Mouse (Mus musculus): ENCODE results near the gene Crmp1. TPM values are rescaled to one million over a fixed set of nuclear protein-coding genes. Genes with fewer than 3 reads are reported as not detected.

The Crmp1 gene
- polyA plus RNA-seq (2014; fragmentation: Illumina TruSeq; extraction: RNeasy Lipid Tissue Mini Kit (QIAGEN cat#74804); ENCODE audit: low read depth, low replicate concordance): not detected

GRCm38 (mm10) chr5:37241651-37242151 lies at the start of gene Crmp1:
Gene Crmp1 (plus strand): TSS chr5:37241940.

GRCm38 (mm10) chr5:37336485-37337105 lies 94.9 kb downstream of the Crmp1 start, which contains the start of gene Evc:
Gene Evc (minus strand): TSS chr5:37336894.

GRCm38 (mm10) chr5:37338288-37338687 lies 96.5 kb downstream of the Crmp1 start, which contains the start of gene Evc2:
Gene Evc2 (plus strand): TSS chr5:37338499.

Other genes with a start within 250 kb of the Crmp1 start
- gene Gm1043, start 156.6 kb upstream of the Crmp1 start, polyA plus RNA-seq (2014; fragmentation: Illumina TruSeq; extraction: RNeasy Lipid Tissue Mini Kit (QIAGEN cat#74804); ENCODE audit: low read depth, low replicate concordance): not detected
- 13.3 TPM for gene Evc, start 95.0 kb downstream of the Crmp1 start, polyA plus RNA-seq (2014; fragmentation: Illumina TruSeq; extraction: RNeasy Lipid Tissue Mini Kit (QIAGEN cat#74804); ENCODE audit: low read depth, low replicate concordance)
- 7.6 TPM for gene Evc2, start 96.6 kb downstream of the Crmp1 start, polyA plus RNA-seq (2014; fragmentation: Illumina TruSeq; extraction: RNeasy Lipid Tissue Mini Kit (QIAGEN cat#74804); ENCODE audit: low read depth, low replicate concordance)

All from kidney, adult 10 weeks (tissue).